In the genomic region with DNA sequence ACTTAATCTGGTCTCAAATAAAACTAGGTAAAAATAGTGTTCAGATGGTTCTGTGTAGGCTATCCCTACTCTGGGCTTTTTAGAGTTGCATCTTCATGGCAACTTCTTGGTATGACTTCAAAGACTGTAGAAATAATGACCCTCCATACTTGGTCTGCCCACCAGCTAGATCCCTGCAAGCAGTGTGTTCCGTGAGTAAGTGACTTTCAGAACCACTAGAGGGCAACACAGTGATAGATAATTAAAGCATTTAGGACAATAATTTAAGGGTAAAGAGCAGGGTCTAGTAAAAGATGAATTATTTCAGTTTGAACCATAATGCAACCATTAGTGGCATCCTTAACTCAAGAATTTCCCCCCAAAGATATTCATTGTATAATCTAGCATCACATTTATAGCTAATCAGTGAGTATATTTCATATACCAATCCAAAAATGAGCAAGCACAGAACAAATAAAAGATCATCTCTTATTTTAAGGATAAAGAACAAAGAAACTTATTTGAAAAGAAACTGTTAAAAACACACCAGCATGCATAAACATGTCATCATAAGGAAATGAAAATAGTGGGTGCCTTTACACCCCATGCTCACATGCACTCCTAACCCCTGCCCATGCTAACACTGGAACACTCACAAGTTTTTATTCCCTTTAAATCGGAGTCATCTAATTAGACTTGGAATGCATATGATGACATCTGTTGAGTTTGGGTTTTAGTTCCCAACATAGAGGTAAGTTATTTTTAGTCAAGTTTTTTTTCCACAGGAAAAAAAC, we compare ENCODE assay signal across 8 mouse cellular contexts. TPM values are rescaled to one million over a fixed set of nuclear protein-coding genes. Genes with fewer than 3 reads are reported as not detected.
DNase-seq lines count a peak whose midpoint lies in the region; ATAC-seq and TF ChIP-seq lines count a peak whose summit lies in the region.

No protein-coding gene starts in this region.

- no peak for TF ChIP-seq POLR2A in lung, adult 2 months (IDR thresholded peaks at IDR 0.05; ENCODE audit: borderline replicate concordance, extremely low read depth, low read depth, low read length)

- TF ChIP-seq CTCF in gastrocnemius, adult 2 months (IDR thresholded peaks at IDR 0.05), result peak; percentile 76
- TF ChIP-seq CTCF in lung, postnatal 0 days (IDR thresholded peaks at IDR 0.05), result peak; percentile 75
- TF ChIP-seq CTCF in lung, adult 2 months (IDR thresholded peaks at IDR 0.05; ENCODE audit: insufficient read depth, low read length), result no peak

- H3K27ac ChIP-seq in gastrocnemius, adult 2 months, result peak overlapping the region; percentile 50; the same call in 1 of the 2 replicates
- no peak overlapping the region for H3K27ac ChIP-seq in lung, postnatal 0 days (ENCODE audit: low read length)
- no peak overlapping the region for H3K27ac ChIP-seq in kidney, embryonic 14.5 days (ENCODE audit: low read depth, low read length)

- H3K36me3 ChIP-seq in lung, postnatal 0 days (ENCODE audit: insufficient read depth, low read length), result no peaks in the 10 kb centered on the region
- peaks cover 15% of the 10 kb centered on the region; the same call in 1 of the 2 replicates for H3K36me3 ChIP-seq in kidney, embryonic 14.5 days (ENCODE audit: control insufficient read depth, insufficient read depth, low read length)

- no peak overlapping the region for H3K9ac ChIP-seq in lung, postnatal 0 days (replicated peaks; ENCODE audit: low read depth)
- no peak overlapping the region for H3K9ac ChIP-seq in kidney, embryonic 14.5 days (ENCODE audit: low read depth, low read length)

- peak; percentile 42; the same call in 1 of the 2 replicates for ATAC-seq in lung, postnatal 0 days
- no peak for ATAC-seq in kidney, embryonic 14.5 days (ENCODE audit: low FRiP score, low TSS enrichment)

- DNase-seq in gastrocnemius, adult 2 months, result no peak
- no peak for DNase-seq in gastrocnemius, postnatal 14 days
- peak; percentile 74 for DNase-seq in lung, postnatal 0 days (ENCODE audit: low spot score)
- no peak for DNase-seq in lung, adult 2 months
- DNase-seq in embryo, embryonic 10.5 days (ENCODE audit: low spot score), result peak; percentile 62
- DNase-seq in naive thymus-derived CD4-positive, alpha-beta T cell, adult 2 months (ENCODE audit: low read depth), result peak; percentile 59
- DNase-seq in gastrocnemius, postnatal 4 days (ENCODE audit: low spot score in 2 of 2), result no peak

- no peak overlapping the region for H3K4me3 ChIP-seq in gastrocnemius, adult 2 months
- H3K4me3 ChIP-seq in lung, postnatal 0 days (ENCODE audit: low read depth, low read length), result no peak overlapping the region
- H3K4me3 ChIP-seq in lung, adult 2 months (replicated peaks; ENCODE audit: extremely low read depth, low read depth, low read length), result no peak overlapping the region
- H3K4me3 ChIP-seq in kidney, embryonic 14.5 days (ENCODE audit: low read length), result no peak overlapping the region

- H3K27me3 ChIP-seq in lung, postnatal 0 days (replicated peaks; ENCODE audit: insufficient read depth, low read length), result no peaks in the 10 kb centered on the region
- no peaks in the 10 kb centered on the region for H3K27me3 ChIP-seq in kidney, embryonic 14.5 days (ENCODE audit: control insufficient read depth, insufficient read depth, low read length)

- no peak overlapping the region for H3K4me2 ChIP-seq in lung, postnatal 0 days (replicated peaks; ENCODE audit: low read depth, low read length)
- H3K4me2 ChIP-seq in kidney, embryonic 14.5 days (replicated peaks; ENCODE audit: low read depth, low read length), result no peak overlapping the region

- no peak for TF ChIP-seq EP300 in lung, postnatal 0 days (IDR thresholded peaks at IDR 0.05)

- no peaks in the 10 kb centered on the region for H3K9me3 ChIP-seq in lung, postnatal 0 days (ENCODE audit: low read length)
- H3K9me3 ChIP-seq in kidney, embryonic 14.5 days (ENCODE audit: control insufficient read depth, low read length), result no peaks in the 10 kb centered on the region

- H3K4me1 ChIP-seq in lung, postnatal 0 days (ENCODE audit: insufficient read depth, low read depth, low read length), result no peaks in the 10 kb centered on the region
- H3K4me1 ChIP-seq in lung, adult 2 months (ENCODE audit: control insufficient read depth, insufficient read depth, low read length), result peaks cover 8% of the 10 kb centered on the region
- H3K4me1 ChIP-seq in kidney, embryonic 14.5 days (ENCODE audit: control insufficient read depth, insufficient read depth, low read length), result no peaks in the 10 kb centered on the region

- intact Hi-C loops in gastrocnemius, adult 2 months (cut with DNase I), result loop anchor here (1.0 to 5.0 kb wide), 4 partner anchors 129 to 388 kb away; a partner anchor contains a TSS
- intact Hi-C loops in gastrocnemius, postnatal 14 days (cut with DNase I; ENCODE audit: low total_unique reads), result loop anchor here (10.0 kb wide), 1 partner anchor 281 kb away; no protein-coding TSS in a partner anchor

- 50% methylated on average over 2 of the region's 2 CpGs for WGBS in lung, postnatal 0 days
- 32% methylated on average over 2 of the region's 2 CpGs for WGBS in lung, adult 2 months
- 60% methylated on average over 2 of the region's 2 CpGs for WGBS in kidney, embryonic 14.5 days

RNA-seq across cellular contexts. Expression of a gene that starts 21.0 kb away (rescaled TPM):
- total RNA-seq in gastrocnemius, adult 2 months (2021), result 1 to 10 TPM; 6.4 to 7.9 TPM
- total RNA-seq in gastrocnemius, postnatal 14 days (2021), result 10 to 100 TPM; 10.1 to 10.5 TPM
- polyA plus RNA-seq in lung, postnatal 0 days (2015; fragmentation: Nextera tagmentation; extraction: Ambion mirVana), result 8.4 and 10.8 TPM in 2 replicates
- 8.1 and 11.1 TPM in 2 replicates for polyA plus RNA-seq in lung, adult 2 months (2012; rRNA removed)
- total RNA-seq in gastrocnemius, postnatal 4 days (2021), result 10 to 100 TPM; 14.5 to 15.0 TPM
- polyA plus RNA-seq in kidney, embryonic 14.5 days (2014; fragmentation: Nextera tagmentation; extraction: Ambion mirVana), result 9.4 and 12.7 TPM in 2 replicates

Comparison
In these comparisons a context has a peak if more than half of its experiments do, and no peak if none do; other contexts are left out.
1. DNase-seq: peak in lung, postnatal 0 days (single experiment), embryo, embryonic 10.5 days (single experiment) and naive thymus-derived CD4-positive, alpha-beta T cell, adult 2 months (single experiment); none in gastrocnemius, adult 2 months (single experiment), gastrocnemius, postnatal 14 days (single experiment), lung, adult 2 months (single experiment) and gastrocnemius, postnatal 4 days (0 of 2).